Mouse (Mus musculus): ENCODE measurements around the gene Gm11042. TPM values are rescaled to one million over a fixed set of nuclear protein-coding genes. Genes with fewer than 3 reads are reported as not detected.

The Gm11042 gene
- total RNA-seq, 4 experiments from 2014 or later, result not detected

- DNase-seq, result peak; percentile 25
Observed at GRCm38 (mm10) chr12:74284020-74284684, 32.0 kb downstream of the Gm11042 start.

DNA sequence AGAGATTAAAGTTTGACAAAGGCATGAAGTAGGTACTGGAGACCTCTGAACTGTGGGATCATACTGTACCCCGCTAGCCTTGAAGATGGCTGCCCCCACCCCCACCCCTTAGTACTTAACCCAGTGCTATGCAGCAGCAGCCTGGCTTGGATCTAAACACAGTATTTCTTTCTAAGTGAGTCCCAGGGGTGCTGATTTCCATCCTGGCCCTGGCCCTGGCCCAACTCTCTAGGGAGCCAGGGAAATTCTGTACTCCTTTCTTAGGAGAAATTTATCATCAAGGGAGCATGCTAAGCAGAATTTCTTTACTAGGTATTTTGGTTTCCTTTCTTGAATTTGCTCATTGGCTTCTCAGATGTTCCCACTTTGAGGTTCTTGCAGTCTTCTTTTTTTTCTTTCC lies 33.3 kb downstream of the Gm11042 start:
- no peak for DNase-seq

- DNase-seq, result no peak
Observed at GRCm38 (mm10) chr12:74281403-74281802, 34.8 kb downstream of the Gm11042 start.

DNA sequence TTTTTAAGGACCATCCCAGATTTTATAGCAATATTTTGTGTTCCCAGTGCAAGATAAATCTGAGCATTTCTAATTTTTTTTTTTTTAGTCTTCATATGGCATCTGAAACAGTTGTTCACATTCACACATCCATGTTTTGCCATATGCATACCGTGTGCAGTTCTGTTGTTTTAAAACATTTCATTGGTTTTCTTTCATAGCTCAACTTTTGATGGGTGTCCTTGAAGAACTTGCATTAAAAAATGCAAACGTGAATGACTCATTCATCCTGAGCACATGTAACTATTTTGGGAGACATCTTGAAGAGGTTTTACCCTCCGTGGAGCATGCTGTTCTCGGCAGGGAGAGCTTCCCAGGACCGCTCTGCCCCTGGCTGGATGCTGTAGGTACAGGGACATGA lies 38.9 kb downstream of the Gm11042 start:
- DNase-seq, result no peak

- no peak for DNase-seq
Observed at GRCm38 (mm10) chr12:74272545-74272944, 43.6 kb downstream of the Gm11042 start.

- DNase-seq, result no peak
Observed at GRCm38 (mm10) chr12:74268644-74269285, 47.4 kb downstream of the Gm11042 start.

DNA sequence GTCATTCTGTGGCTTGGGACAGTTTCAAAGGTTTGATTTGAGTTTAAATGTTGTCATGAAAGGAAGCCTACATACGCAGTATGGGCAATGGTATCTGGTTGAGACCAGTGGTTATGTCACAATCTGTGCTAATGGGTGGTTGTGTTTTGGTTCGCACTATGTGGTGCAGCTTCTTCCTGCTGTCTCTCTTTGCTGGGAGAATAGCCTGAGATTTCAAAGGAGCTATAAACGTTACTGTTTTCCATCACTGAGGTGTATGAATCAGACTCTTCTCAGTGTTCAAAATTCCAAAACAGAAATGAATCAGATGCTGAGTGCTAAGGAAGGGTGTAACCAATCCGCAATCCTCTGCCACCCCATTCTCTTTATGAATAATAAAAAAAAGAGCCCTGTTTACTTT lies 49.1 kb downstream of the Gm11042 start:
- no peak for DNase-seq

Measured in adrenal gland, adult 8-10 months (tissue).